Mouse (Mus musculus) bone marrow macrophage, adult 2 months (primary cell): Measurements from ENCODE around the gene Gper1.

Experiments used
- CTCF ChIP-seq: IDR thresholded peaks from 2 replicates; pipeline ENCODE4 v1.5.1; 2012; ENCODE audit warnings: low read depth, mild to moderate bottlenecking, low read length, moderate library complexity
- POLR2A ChIP-seq: IDR thresholded peaks from 2 replicates; pipeline ENCODE4 v1.6.1; 2012; ENCODE audit warnings: mild to moderate bottlenecking, low read depth, low read length, borderline replicate concordance

DNA sequence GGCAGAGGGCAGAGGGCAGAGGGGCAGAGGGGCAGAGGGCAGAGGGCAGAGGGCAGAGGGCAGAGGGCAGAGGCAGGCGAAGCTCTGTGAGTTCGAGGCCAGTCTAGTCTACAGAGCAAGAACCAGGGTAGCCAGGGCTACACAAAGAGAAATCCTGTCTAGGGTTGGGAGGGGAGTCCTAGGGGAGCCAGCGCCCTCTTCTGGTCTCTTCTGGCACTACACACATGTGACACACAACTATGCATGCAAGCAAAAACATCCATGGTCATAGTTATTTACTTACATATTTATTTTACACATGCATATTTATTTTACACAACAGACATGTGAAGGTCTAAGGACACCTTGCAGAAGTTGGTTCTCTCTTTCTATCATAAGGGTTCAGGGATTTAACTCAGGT is 5.5 kb upstream of the Gper1 start:
- TF ChIP-seq POLR2A (no peak), CTCF (no peak)
